Mouse (Mus musculus): ENCODE measurements around the gene Ino80e.

DNA sequence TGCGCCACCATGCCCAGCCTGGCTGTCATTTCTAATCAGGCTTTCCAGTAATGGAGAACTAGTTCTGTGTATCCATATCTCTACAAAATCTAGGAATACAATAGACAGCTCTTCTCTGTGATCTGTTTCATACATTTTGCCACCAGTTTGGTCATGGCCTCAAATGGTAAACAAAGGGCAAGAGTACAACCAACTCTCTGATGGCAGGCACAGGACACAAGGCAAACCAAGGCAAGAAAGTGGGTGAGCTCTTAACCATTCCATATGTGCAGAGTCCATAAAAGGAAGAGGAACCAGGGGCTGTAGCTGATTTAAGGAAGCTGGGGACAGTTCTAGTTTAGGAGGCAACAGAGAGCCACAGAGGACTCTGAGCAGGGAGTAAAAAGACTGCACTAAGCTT lies 15.1 kb upstream of the Ino80e start:
- TF ChIP-seq EP300 (IDR thresholded peaks at IDR 0.05; ENCODE audit: low read depth), result no peak
- TF ChIP-seq CTCF (IDR thresholded peaks at IDR 0.05; ENCODE audit: low read depth), result no peak

All from liver, embryonic 14.5 days (tissue).